ENCODE assay signal across 31 mouse cellular contexts in the genomic region with DNA sequence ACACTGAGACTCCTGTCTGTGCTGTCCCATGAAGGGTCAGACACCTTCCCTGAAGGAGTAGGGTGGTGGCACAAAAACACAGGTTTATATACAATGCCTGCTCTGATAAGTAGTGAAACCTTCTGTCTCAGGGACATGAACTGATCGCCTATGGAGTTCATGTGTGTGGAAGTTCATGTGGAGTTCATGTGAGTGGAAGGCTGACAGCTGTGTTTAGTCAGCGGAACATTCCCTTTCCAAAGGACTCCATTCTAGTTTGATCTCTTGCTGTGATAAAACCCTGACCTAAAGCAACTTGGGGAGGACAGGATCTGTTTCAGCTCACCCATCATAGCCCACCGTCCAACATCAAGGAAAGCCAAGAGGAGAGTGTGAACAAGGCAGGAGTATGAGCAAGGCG. TPM values are rescaled to one million over a fixed set of nuclear protein-coding genes. Genes with fewer than 3 reads are reported as not detected.
DNase-seq lines count a peak whose midpoint lies in the region; ATAC-seq and TF ChIP-seq lines count a peak whose summit lies in the region.
"Had no signal": no experiment of that assay in that cellular context is flagged by ENCODE, and none has a peak within 500 bp of the region (broad histone marks: within the 10 kb centered on the region; RNA-seq: fewer than 3 reads in every experiment).

No protein-coding gene starts in this region.

- no peak overlapping the region for H3K4me3 ChIP-seq in heart, adult 2 months
- H3K4me3 ChIP-seq in kidney, embryonic 14.5 days (ENCODE audit: low read length): no peak overlapping the region
- no peak overlapping the region for H3K4me3 ChIP-seq in kidney, adult 2 months (ENCODE audit: insufficient read depth, low read depth, low read length)
- H3K4me3 ChIP-seq in kidney, postnatal 0 days (replicated peaks; ENCODE audit: low read depth, low read length): no peak overlapping the region
- peak overlapping the region; percentile 54 for H3K4me3 ChIP-seq in megakaryocyte, embryonic 14.5 days (replicated peaks)
- H3K4me3 ChIP-seq: embryonic facial prominence, embryonic 13.5 days; embryonic facial prominence, embryonic 15.5 days; erythroblast, embryonic 14.5 days; forebrain, embryonic 10.5 days; forebrain, embryonic 12.5 days had no signal

- 78% methylated on average over 4 of the region's 4 CpGs for WGBS in heart, adult 2 months
- WGBS in kidney, embryonic 14.5 days: 45% methylated on average over 4 of the region's 4 CpGs
- 59% methylated on average over 4 of the region's 4 CpGs for WGBS in kidney, adult 2 months
- WGBS in kidney, postnatal 0 days: 43% methylated on average over 4 of the region's 4 CpGs

- H3K4me2 ChIP-seq in kidney, embryonic 14.5 days (replicated peaks; ENCODE audit: low read depth, low read length): no peak overlapping the region
- H3K4me2 ChIP-seq in kidney, postnatal 0 days (ENCODE audit: low read length): no peak overlapping the region
- H3K4me2 ChIP-seq: embryonic facial prominence, embryonic 13.5 days; embryonic facial prominence, embryonic 15.5 days; forebrain, embryonic 12.5 days had no signal

- H3K27me3 ChIP-seq in heart, adult 2 months (ENCODE audit: control insufficient read depth, insufficient read depth, low read length): no peaks in the 10 kb centered on the region
- no peaks in the 10 kb centered on the region for H3K27me3 ChIP-seq in kidney, embryonic 14.5 days (ENCODE audit: control insufficient read depth, insufficient read depth, low read length)
- no peaks in the 10 kb centered on the region for H3K27me3 ChIP-seq in kidney, adult 2 months (replicated peaks; ENCODE audit: control insufficient read depth, insufficient read depth, low read length)
- no peaks in the 10 kb centered on the region for H3K27me3 ChIP-seq in kidney, postnatal 0 days (ENCODE audit: insufficient read depth, low read length)
- no peaks in the 10 kb centered on the region for H3K27me3 ChIP-seq in megakaryocyte, embryonic 14.5 days (replicated peaks)
- H3K27me3 ChIP-seq: CH12.LX; embryonic facial prominence, embryonic 13.5 days; embryonic facial prominence, embryonic 15.5 days; forebrain, embryonic 12.5 days; Patski had no signal

- no peaks in the 10 kb centered on the region for H3K36me3 ChIP-seq in heart, adult 2 months (ENCODE audit: control insufficient read depth, insufficient read depth, low read length)
- no peaks in the 10 kb centered on the region for H3K36me3 ChIP-seq in kidney, embryonic 14.5 days (ENCODE audit: control insufficient read depth, insufficient read depth, low read length)
- H3K36me3 ChIP-seq in kidney, adult 2 months (ENCODE audit: control insufficient read depth, insufficient read depth, low read length): no peaks in the 10 kb centered on the region
- no peaks in the 10 kb centered on the region for H3K36me3 ChIP-seq in kidney, postnatal 0 days (ENCODE audit: insufficient read depth, low read length)
- H3K36me3 ChIP-seq in megakaryocyte, embryonic 14.5 days (replicated peaks; ENCODE audit: low read length): no peaks in the 10 kb centered on the region
- H3K36me3 ChIP-seq: embryonic facial prominence, embryonic 13.5 days; embryonic facial prominence, embryonic 15.5 days; forebrain, embryonic 10.5 days; forebrain, embryonic 12.5 days; G1E had no signal

- no peak for TF ChIP-seq EP300 in heart, adult 2 months (IDR thresholded peaks at IDR 0.05; ENCODE audit: insufficient read depth, low read depth, low read length)

- H3K9ac ChIP-seq in heart, adult 2 months (ENCODE audit: low read depth, low read length): no peak overlapping the region
- no peak overlapping the region for H3K9ac ChIP-seq in kidney, embryonic 14.5 days (ENCODE audit: low read depth, low read length)
- no peak overlapping the region for H3K9ac ChIP-seq in kidney, postnatal 0 days (ENCODE audit: low read depth, low read length)
- H3K9ac ChIP-seq: embryonic facial prominence, embryonic 13.5 days; embryonic facial prominence, embryonic 15.5 days; forebrain, embryonic 12.5 days had no signal

- ATAC-seq in kidney, embryonic 14.5 days (ENCODE audit: low FRiP score, low TSS enrichment): 0 out of 2 replicates have a peak, but pooled peaks have one; percentile 13
- no peak for ATAC-seq in kidney, postnatal 0 days (replicated peaks; ENCODE audit: low FRiP score, low read depth)
- no peak for ATAC-seq in megakaryocyte, adult 5-6 weeks (ENCODE audit: poor library complexity, severe bottlenecking)
- ATAC-seq: activated CD4-positive, CD25-positive, alpha-beta regulatory T cell, adult 4 months; CD4-positive, CD25-positive, alpha-beta regulatory T cell, adult 4 months; forebrain, embryonic 14.5 days; Patski had no signal

- TF ChIP-seq POLR2A in heart, adult 2 months (IDR thresholded peaks at IDR 0.05; ENCODE audit: insufficient read depth, low read depth, low read length): no peak
- TF ChIP-seq POLR2A in kidney, adult 2 months (IDR thresholded peaks at IDR 0.05; ENCODE audit: low read depth, low read length): no peak

- intact Hi-C loops in heart, adult 2 months (cut with DNase I): no loop called here

- no peak overlapping the region for H3K27ac ChIP-seq in heart, adult 2 months
- no peak overlapping the region for H3K27ac ChIP-seq in kidney, embryonic 14.5 days (ENCODE audit: low read depth, low read length)
- H3K27ac ChIP-seq in kidney, adult 2 months (ENCODE audit: insufficient read depth, low read depth, low read length): no peak overlapping the region
- no peak overlapping the region for H3K27ac ChIP-seq in kidney, postnatal 0 days
- H3K27ac ChIP-seq: embryonic facial prominence, embryonic 13.5 days; embryonic facial prominence, embryonic 15.5 days; forebrain, embryonic 10.5 days; forebrain, embryonic 12.5 days had no signal

- peaks cover 8% of the 10 kb centered on the region for H3K9me3 ChIP-seq in kidney, embryonic 14.5 days (ENCODE audit: control insufficient read depth, low read length)
- H3K9me3 ChIP-seq in kidney, postnatal 0 days (replicated peaks; ENCODE audit: low read length): no peaks in the 10 kb centered on the region
- peaks cover 44% of the 10 kb centered on the region for H3K9me3 ChIP-seq in megakaryocyte, embryonic 14.5 days
- H3K9me3 ChIP-seq: embryonic facial prominence, embryonic 15.5 days had no signal

- no peaks in the 10 kb centered on the region for H3K79me2 ChIP-seq in heart, adult 2 months (replicated peaks; ENCODE audit: control insufficient read depth, insufficient read depth, low read length)

- TF ChIP-seq CTCF in heart, adult 2 months (IDR thresholded peaks at IDR 0.05): no peak
- no peak for TF ChIP-seq CTCF in kidney, adult 2 months (conservative IDR thresholded peaks at IDR 0.05; ENCODE audit: insufficient read depth, insufficient read length, low read depth, low read length)
- TF ChIP-seq CTCF in kidney, postnatal 0 days (IDR thresholded peaks at IDR 0.05; ENCODE audit: low read depth): no peak

- DNase-seq in heart, adult 11 months: peak; percentile 43
- DNase-seq in heart, adult 2 months: no peak
- DNase-seq in kidney, adult 2 months: no peak
- DNase-seq in kidney, postnatal 0 days (ENCODE audit: low spot score): peak; percentile 63
- DNase-seq in kidney, postnatal 25 days: no peak
- DNase-seq: adrenal gland, adult 8-10 months; adrenal gland, postnatal 14 days; adrenal gland, postnatal 36 days; B cell, adult 2 months; cerebellum, adult 11-12 months; cerebellum, adult 2 months; cerebellum, adult 9-10 months; cerebellum, postnatal 10 days; cerebellum, postnatal 25 days had no signal

- peaks cover 4% of the 10 kb centered on the region for H3K4me1 ChIP-seq in heart, adult 2 months (ENCODE audit: control insufficient read depth, insufficient read depth, low read length)
- H3K4me1 ChIP-seq in kidney, embryonic 14.5 days (ENCODE audit: control insufficient read depth, insufficient read depth, low read length): peaks cover 6% of the 10 kb centered on the region; the same call in 1 of the 2 replicates
- H3K4me1 ChIP-seq in kidney, adult 2 months (ENCODE audit: control insufficient read depth, insufficient read depth, low read length): 0 out of 2 replicates have a peak, but pooled peaks cover 2% of the 10 kb centered on the region
- no peaks in the 10 kb centered on the region for H3K4me1 ChIP-seq in kidney, postnatal 0 days (replicated peaks; ENCODE audit: insufficient read depth, low read length)
- no peaks in the 10 kb centered on the region for H3K4me1 ChIP-seq in megakaryocyte, embryonic 14.5 days
- H3K4me1 ChIP-seq: embryonic facial prominence, embryonic 15.5 days; forebrain, embryonic 10.5 days; forebrain, embryonic 12.5 days had no signal

RNA-seq across cellular contexts. Expression of gene Tuba3b, which starts 21.1 kb away (rescaled TPM):
- total RNA-seq in heart, adult 2 months (2021): under 1 TPM; 0.20 to 0.31 TPM
- 0.67 and 0.68 TPM in 2 replicates for polyA plus RNA-seq in heart, adult 2 months (2012; rRNA removed)
- not detected in 2 replicates for polyA plus RNA-seq in kidney, embryonic 14.5 days (2014; fragmentation: Nextera tagmentation; extraction: Ambion mirVana)
- 0.17 and 0.58 TPM in 2 replicates for polyA plus RNA-seq in kidney, adult 2 months (2012; rRNA removed)
- polyA plus RNA-seq in kidney, postnatal 0 days (2015; fragmentation: Nextera tagmentation; extraction: Ambion mirVana): not detected in 2 replicates
- not detected in 2 replicates for polyA plus RNA-seq in megakaryocyte, embryonic 14.5 days (2012; ENCODE audit: insufficient read depth, low replicate concordance)
- total RNA-seq in megakaryocyte, adult 5-6 weeks (2015): not detected in 2 replicates
- not detected in 2 replicates for total RNA-seq in megakaryocyte, adult 5-6 weeks (2017)
- total RNA-seq: adrenal gland, adult 18-20 months; adrenal gland, postnatal 14 days; adrenal gland, postnatal 36 days; CH12.LX; G1E had no signal
- polyA plus RNA-seq: activated CD4-positive, CD25-positive, alpha-beta regulatory T cell, adult 4 months; CD4-positive, CD25-positive, alpha-beta regulatory T cell, adult 4 months; cerebellum, adult 2 months; cortical plate, adult 2 months; embryonic facial prominence, embryonic 11.5 days; embryonic facial prominence, embryonic 13.5 days; embryonic facial prominence, embryonic 15.5 days; erythroblast, embryonic 14.5 days; forebrain, embryonic 10.5 days; forebrain, embryonic 12.5 days; forebrain, embryonic 14.5 days; G1E; Patski had no signal

RNA-seq across cellular contexts. Expression of gene Lmntd1, which starts 22.6 kb away (rescaled TPM):
- 1 to 10 TPM; 2.0 to 2.2 TPM for total RNA-seq in heart, adult 2 months (2021)
- polyA plus RNA-seq in heart, adult 2 months (2012; rRNA removed): 6.7 and 11.4 TPM in 2 replicates
- 1.5 and 2.0 TPM in 2 replicates for polyA plus RNA-seq in kidney, embryonic 14.5 days (2014; fragmentation: Nextera tagmentation; extraction: Ambion mirVana)
- polyA plus RNA-seq in kidney, adult 2 months (2012; rRNA removed): 0.34 and 0.37 TPM in 2 replicates
- polyA plus RNA-seq in kidney, postnatal 0 days (2015; fragmentation: Nextera tagmentation; extraction: Ambion mirVana): 2.6 and 3.0 TPM in 2 replicates
- polyA plus RNA-seq in megakaryocyte, embryonic 14.5 days (2012; ENCODE audit: insufficient read depth, low replicate concordance): not detected in 2 replicates
- not detected in 2 replicates for total RNA-seq in megakaryocyte, adult 5-6 weeks (2015)
- not detected in 2 replicates for total RNA-seq in megakaryocyte, adult 5-6 weeks (2017)
- polyA plus RNA-seq: CD4-positive, CD25-positive, alpha-beta regulatory T cell, adult 4 months; erythroblast, embryonic 14.5 days; G1E; Patski had no signal

Comparison
In these comparisons a context has a peak if more than half of its experiments do, and no peak if none do; other contexts are left out.
1. DNase-seq: peak in heart, adult 11 months (single experiment) and kidney, postnatal 0 days (single experiment); none in heart, adult 2 months (0 of 2), kidney, adult 2 months (single experiment) and kidney, postnatal 25 days (0 of 2).